Mouse (Mus musculus): ENCODE data around the gene Nlrx1. TPM values are rescaled to one million over a fixed set of nuclear protein-coding genes. Genes with fewer than 3 reads are reported as not detected.

The Nlrx1 gene
- polyA plus RNA-seq, 1 experiment from 2014 or later: 4.8 TPM

DNA sequence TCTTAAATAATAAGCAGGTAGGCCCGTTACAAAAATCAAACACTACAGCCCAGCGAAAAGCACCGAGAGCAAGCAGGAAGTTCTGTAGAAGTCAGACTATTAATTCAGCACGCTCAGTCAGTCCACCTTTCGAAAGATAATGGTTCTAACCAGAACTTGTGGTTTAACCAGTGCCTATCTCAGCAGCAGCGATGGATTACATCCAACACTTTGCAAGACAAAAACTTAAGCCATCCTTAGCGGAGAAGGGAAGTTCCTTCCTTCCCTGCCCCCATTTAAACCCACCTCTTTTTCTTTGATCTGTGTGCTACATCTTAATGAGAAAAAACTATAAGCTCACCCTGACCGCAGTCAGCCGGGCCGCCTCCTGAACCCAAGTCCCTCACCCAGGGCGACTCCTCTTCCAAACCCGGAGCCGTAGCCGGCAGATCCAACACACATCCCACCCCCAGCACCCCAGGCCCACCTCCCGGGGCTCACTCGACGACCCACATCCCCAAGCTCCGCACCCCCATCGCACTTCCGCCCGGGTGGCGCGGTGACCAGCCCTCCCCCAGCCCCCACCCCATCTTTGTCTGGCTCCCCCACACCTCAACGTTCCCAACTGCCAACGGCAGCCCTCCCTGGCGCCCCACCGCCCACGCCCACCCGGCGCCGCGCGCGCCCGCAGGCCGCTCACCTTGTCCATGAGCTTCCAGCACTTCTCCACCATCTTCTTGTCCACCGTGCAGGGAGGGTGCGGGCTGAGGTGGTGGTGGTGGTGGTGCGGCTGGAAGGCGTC, 35.2 kb downstream of the Nlrx1 start:
- Histone ChIP-seq H3K27ac (peak overlapping the region; percentile 96), H3K9ac (peak overlapping the region; percentile 81), H3K27me3 (replicated peaks) (no peaks in the 10 kb centered on the region), H3K9me3 (no peaks in the 10 kb centered on the region), H3K4me1 (peaks cover 31% of the 10 kb centered on the region), H3K4me2 (peak overlapping the region; percentile 75), H3K36me3 (replicated peaks) (no peaks in the 10 kb centered on the region), H3K4me3 (peak overlapping the region; percentile 73)
- under 1% methylated on average over 40 of the region's 40 CpGs for WGBS
- peak; percentile 82 for ATAC-seq (replicated peaks)

DNA sequence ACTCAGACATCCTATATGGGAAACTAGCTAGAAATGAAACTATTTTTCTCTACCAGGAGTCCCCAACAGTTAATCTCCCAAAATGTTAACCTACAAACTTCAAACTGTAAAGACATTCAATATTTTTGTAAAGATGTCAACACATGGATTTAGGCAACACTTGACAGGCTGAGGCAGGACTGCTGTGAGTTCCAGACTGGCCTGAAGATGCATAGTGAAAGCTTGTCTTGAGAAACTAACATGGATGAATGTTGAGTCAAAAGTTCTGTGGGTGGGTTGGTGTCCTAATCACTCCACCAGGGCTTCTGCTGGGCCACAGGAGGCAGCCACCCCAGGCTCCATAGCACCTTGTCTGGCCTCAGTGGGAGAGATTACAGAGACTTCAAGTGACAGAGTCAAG, 36.8 kb downstream of the Nlrx1 start:
- H3K36me3 ChIP-seq (replicated peaks): no peaks in the 10 kb centered on the region
- peaks cover 31% of the 10 kb centered on the region for H3K4me1 ChIP-seq
- H3K27ac ChIP-seq: no peak overlapping the region
- H3K4me3 ChIP-seq: peak overlapping the region; percentile 73; the same call in 1 of the 2 replicates
- H3K27me3 ChIP-seq (replicated peaks): no peaks in the 10 kb centered on the region
- no peak for ATAC-seq (replicated peaks)
- H3K9me3 ChIP-seq: no peaks in the 10 kb centered on the region
- H3K9ac ChIP-seq: no peak overlapping the region
- peak overlapping the region; percentile 75 for H3K4me2 ChIP-seq

DNA sequence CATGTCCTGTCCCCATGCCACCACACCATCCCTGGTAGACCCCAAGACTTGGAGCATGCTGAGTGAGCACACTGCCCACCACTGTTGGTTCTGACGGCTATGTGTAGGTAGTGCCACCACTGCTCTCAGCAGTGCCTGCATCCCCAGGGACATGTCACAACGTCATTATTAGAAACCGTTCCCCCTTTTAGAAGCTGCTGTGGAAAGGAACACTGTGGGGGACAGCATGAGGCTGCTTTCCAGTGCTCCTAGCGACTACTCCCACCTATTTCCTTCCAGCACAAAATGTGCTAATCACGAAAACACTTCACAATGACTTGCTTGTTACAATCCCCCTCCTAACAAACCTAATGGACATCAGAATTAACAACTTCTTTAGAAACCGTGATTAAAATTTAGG, 42.4 kb downstream of the Nlrx1 start:
- peaks cover 6% of the 10 kb centered on the region; the same call in 1 of the 2 replicates for H3K4me1 ChIP-seq
- no peak overlapping the region for H3K4me3 ChIP-seq
- no peaks in the 10 kb centered on the region for H3K27me3 ChIP-seq (replicated peaks)
- 61% methylated on average over 6 of the region's 6 CpGs for WGBS
- H3K36me3 ChIP-seq (replicated peaks): no peaks in the 10 kb centered on the region
- H3K27ac ChIP-seq: no peak overlapping the region
- no peaks in the 10 kb centered on the region for H3K9me3 ChIP-seq
- H3K4me2 ChIP-seq: no peak overlapping the region
- H3K9ac ChIP-seq: no peak overlapping the region
- ATAC-seq (replicated peaks): no peak

DNA sequence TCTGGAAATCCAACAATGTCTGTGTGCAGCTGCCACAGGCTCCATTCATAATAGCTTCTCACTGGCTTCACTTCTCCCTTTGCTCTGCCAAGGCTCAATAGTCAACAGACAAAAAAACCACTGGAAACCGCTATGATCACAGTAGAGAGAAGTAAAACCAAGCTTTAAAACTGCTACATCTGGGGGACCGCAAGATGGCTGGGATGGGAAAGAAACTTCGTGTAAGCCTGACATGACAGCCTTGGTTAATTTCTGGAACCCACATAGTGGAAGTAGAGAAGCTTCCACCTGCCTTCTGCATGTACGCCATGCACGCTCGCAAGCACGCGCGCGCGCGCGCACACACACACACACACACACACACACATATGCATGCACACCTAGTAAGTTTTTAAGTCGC, 54.9 kb downstream of the Nlrx1 start:
- Histone ChIP-seq H3K4me3 (no peak overlapping the region), H3K27me3 (replicated peaks) (no peaks in the 10 kb centered on the region), H3K4me2 (no peak overlapping the region), H3K27ac (no peak overlapping the region), H3K9me3 (no peaks in the 10 kb centered on the region), H3K36me3 (replicated peaks) (no peaks in the 10 kb centered on the region), H3K4me1 (no peaks in the 10 kb centered on the region), H3K9ac (no peak overlapping the region)
- no peak for ATAC-seq (replicated peaks)
- WGBS: 97% methylated on average over 14 of the region's 14 CpGs

DNA sequence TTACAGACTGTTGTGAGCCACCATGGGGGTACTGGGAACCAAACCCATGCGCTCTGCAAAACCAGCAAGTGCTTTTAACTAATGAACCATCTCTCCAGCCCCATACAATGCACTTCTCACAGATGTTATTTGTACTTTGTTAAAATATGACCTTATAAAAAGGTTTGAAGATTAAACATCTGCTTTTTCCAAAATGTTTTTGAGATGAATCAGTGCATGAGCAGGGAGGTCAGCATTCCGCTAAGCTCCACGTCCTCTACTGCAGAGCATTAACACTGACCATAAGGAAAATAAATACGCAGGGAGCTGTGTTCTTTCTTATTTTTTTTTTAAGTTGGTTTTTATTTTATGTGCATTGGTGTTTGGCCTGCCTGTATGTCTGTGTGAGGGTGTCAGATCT, 56.0 kb downstream of the Nlrx1 start:
- no peak for ATAC-seq (replicated peaks)
- 91% methylated on average over 4 of the region's 4 CpGs for WGBS
- H3K4me1 ChIP-seq: no peaks in the 10 kb centered on the region
- H3K27me3 ChIP-seq (replicated peaks): no peaks in the 10 kb centered on the region
- no peak overlapping the region for H3K27ac ChIP-seq
- H3K9me3 ChIP-seq: no peaks in the 10 kb centered on the region
- H3K9ac ChIP-seq: no peak overlapping the region
- no peaks in the 10 kb centered on the region for H3K36me3 ChIP-seq (replicated peaks)
- H3K4me3 ChIP-seq: no peak overlapping the region
- no peak overlapping the region for H3K4me2 ChIP-seq

DNA sequence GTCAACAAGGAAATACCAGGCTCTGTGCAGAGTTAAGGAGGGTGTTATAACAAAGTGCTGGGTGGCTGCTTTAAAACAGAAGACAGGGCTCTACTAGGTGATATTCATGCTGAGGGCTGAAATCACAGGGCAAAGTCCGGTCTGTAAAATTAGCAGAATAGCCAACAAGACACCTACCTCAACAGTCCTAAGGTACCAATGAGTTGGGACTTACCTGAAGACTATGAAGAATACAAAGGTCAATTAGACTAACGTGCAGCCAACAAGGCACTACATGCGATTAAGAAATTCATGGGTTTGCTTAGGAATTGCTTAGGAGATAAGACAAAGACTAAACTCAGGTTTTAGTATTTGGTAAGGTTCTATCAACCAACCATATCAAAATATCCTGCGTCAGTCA, 59.0 kb downstream of the Nlrx1 start:
- no peak for ATAC-seq (replicated peaks)
- no peak overlapping the region for H3K9ac ChIP-seq
- no peaks in the 10 kb centered on the region for H3K36me3 ChIP-seq (replicated peaks)
- no peaks in the 10 kb centered on the region for H3K4me1 ChIP-seq
- no peak overlapping the region for H3K4me2 ChIP-seq
- no peaks in the 10 kb centered on the region for H3K9me3 ChIP-seq
- H3K27ac ChIP-seq: no peak overlapping the region
- WGBS: 98% methylated on average over 4 of the region's 4 CpGs
- H3K4me3 ChIP-seq: no peak overlapping the region
- H3K27me3 ChIP-seq (replicated peaks): no peaks in the 10 kb centered on the region

DNA sequence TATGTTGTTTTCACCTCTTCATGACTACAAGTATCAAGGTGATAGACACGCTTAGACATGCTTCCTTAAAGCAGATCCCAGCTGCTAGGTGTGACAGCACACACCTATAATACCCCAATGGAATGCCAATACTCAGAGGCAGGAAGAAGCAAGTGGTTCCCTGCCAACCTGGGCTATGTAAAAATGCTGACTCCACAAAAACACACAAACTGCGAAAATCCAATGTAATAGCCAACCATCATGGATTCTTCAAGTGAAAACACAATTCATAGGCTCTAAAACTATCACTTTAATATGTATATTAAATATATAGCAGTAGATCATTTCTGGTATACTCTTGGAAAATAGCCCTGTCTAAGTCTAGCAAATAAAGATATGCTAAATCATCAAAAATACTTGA, 60.6 kb downstream of the Nlrx1 start:
- H3K27me3 ChIP-seq (replicated peaks): no peaks in the 10 kb centered on the region
- no peak for ATAC-seq (replicated peaks)
- no peak overlapping the region for H3K9ac ChIP-seq
- no peak overlapping the region for H3K27ac ChIP-seq
- H3K4me3 ChIP-seq: no peak overlapping the region
- 89% methylated on average over 2 of the region's 2 CpGs for WGBS
- no peaks in the 10 kb centered on the region for H3K36me3 ChIP-seq (replicated peaks)
- no peaks in the 10 kb centered on the region for H3K9me3 ChIP-seq
- H3K4me1 ChIP-seq: no peaks in the 10 kb centered on the region
- H3K4me2 ChIP-seq: no peak overlapping the region

Other genes with a start within 250 kb of the Nlrx1 start
- 1.0 and 1.6 TPM in 2 replicates for gene Thy1, start 225.2 kb downstream of the Nlrx1 start, polyA plus RNA-seq (2015; fragmentation: Nextera tagmentation; extraction: Ambion mirVana)
- 5.9 and 9.6 TPM in 2 replicates for gene Usp2, start 201.6 kb downstream of the Nlrx1 start, polyA plus RNA-seq (2015; fragmentation: Nextera tagmentation; extraction: Ambion mirVana)
- 0.08 and 0.13 TPM in 2 replicates for gene Mfrp, start 166.9 kb downstream of the Nlrx1 start, polyA plus RNA-seq (2015; fragmentation: Nextera tagmentation; extraction: Ambion mirVana)
- 2.9 and 4.1 TPM in 2 replicates for gene C1qtnf5, start 161.4 kb downstream of the Nlrx1 start, polyA plus RNA-seq (2015; fragmentation: Nextera tagmentation; extraction: Ambion mirVana)
- gene Gm49380, start 155.1 kb downstream of the Nlrx1 start, polyA plus RNA-seq (2015; fragmentation: Nextera tagmentation; extraction: Ambion mirVana): 0.13 and 0.25 TPM in 2 replicates
- gene Rnf26, start 155.1 kb downstream of the Nlrx1 start, polyA plus RNA-seq (2015; fragmentation: Nextera tagmentation; extraction: Ambion mirVana): 29.2 and 32.4 TPM in 2 replicates
- gene Mcam, start 134.1 kb downstream of the Nlrx1 start, polyA plus RNA-seq (2015; fragmentation: Nextera tagmentation; extraction: Ambion mirVana): 11.7 and 11.9 TPM in 2 replicates
- 24.4 and 26.2 TPM in 2 replicates for gene Cbl, start 34.5 kb downstream of the Nlrx1 start, polyA plus RNA-seq (2015; fragmentation: Nextera tagmentation; extraction: Ambion mirVana)
- 0.61 TPM in 1 of 2 replicates, not detected in the other for gene Ccdc153, start 27.9 kb downstream of the Nlrx1 start, polyA plus RNA-seq (2015; fragmentation: Nextera tagmentation; extraction: Ambion mirVana)
- gene Pdzd3, start 17.1 kb downstream of the Nlrx1 start, polyA plus RNA-seq (2015; fragmentation: Nextera tagmentation; extraction: Ambion mirVana): 0.44 and 0.96 TPM in 2 replicates
- gene Abcg4, start 20.0 kb upstream of the Nlrx1 start, polyA plus RNA-seq (2015; fragmentation: Nextera tagmentation; extraction: Ambion mirVana): 30.4 and 31.1 TPM in 2 replicates
- 28.4 and 30.5 TPM in 2 replicates for gene Hinfp, start 37.1 kb upstream of the Nlrx1 start, polyA plus RNA-seq (2015; fragmentation: Nextera tagmentation; extraction: Ambion mirVana)
- gene C2cd2l, start 51.7 kb upstream of the Nlrx1 start, polyA plus RNA-seq (2015; fragmentation: Nextera tagmentation; extraction: Ambion mirVana): 27.3 and 30.6 TPM in 2 replicates
- 36.5 and 36.9 TPM in 2 replicates for gene Dpagt1, start 57.4 kb upstream of the Nlrx1 start, polyA plus RNA-seq (2015; fragmentation: Nextera tagmentation; extraction: Ambion mirVana)
- gene H2afx, start 66.1 kb upstream of the Nlrx1 start, polyA plus RNA-seq (2015; fragmentation: Nextera tagmentation; extraction: Ambion mirVana): 121 and 132 TPM in 2 replicates
- gene Hmbs, start 75.6 kb upstream of the Nlrx1 start, polyA plus RNA-seq (2015; fragmentation: Nextera tagmentation; extraction: Ambion mirVana): 63.1 and 65.6 TPM in 2 replicates
- gene Vps11, start 93.1 kb upstream of the Nlrx1 start, polyA plus RNA-seq (2015; fragmentation: Nextera tagmentation; extraction: Ambion mirVana): 43.3 and 45.7 TPM in 2 replicates
- 28.1 and 29.7 TPM in 2 replicates for gene Hyou1, start 110.9 kb upstream of the Nlrx1 start, polyA plus RNA-seq (2015; fragmentation: Nextera tagmentation; extraction: Ambion mirVana)
- gene Slc37a4, start 128.3 kb upstream of the Nlrx1 start, polyA plus RNA-seq (2015; fragmentation: Nextera tagmentation; extraction: Ambion mirVana): 44.6 and 44.9 TPM in 2 replicates
- 965 and 984 TPM in 2 replicates for gene Rps25, start 138.5 kb upstream of the Nlrx1 start, polyA plus RNA-seq (2015; fragmentation: Nextera tagmentation; extraction: Ambion mirVana)
- gene Trappc4, start 139.0 kb upstream of the Nlrx1 start, polyA plus RNA-seq (2015; fragmentation: Nextera tagmentation; extraction: Ambion mirVana): 317 and 321 TPM in 2 replicates
- gene Ccdc84, start 150.0 kb upstream of the Nlrx1 start, polyA plus RNA-seq (2015; fragmentation: Nextera tagmentation; extraction: Ambion mirVana): 37.6 and 39.9 TPM in 2 replicates
- gene Foxr1, start 172.5 kb upstream of the Nlrx1 start, polyA plus RNA-seq (2015; fragmentation: Nextera tagmentation; extraction: Ambion mirVana): not detected in 2 replicates
- gene Upk2, start 186.4 kb upstream of the Nlrx1 start, polyA plus RNA-seq (2015; fragmentation: Nextera tagmentation; extraction: Ambion mirVana): not detected in 2 replicates
- gene Bcl9l, start 214.2 kb upstream of the Nlrx1 start, polyA plus RNA-seq (2015; fragmentation: Nextera tagmentation; extraction: Ambion mirVana): 12.5 and 13.0 TPM in 2 replicates

All from midbrain, embryonic 15.5 days (tissue).